Mouse (Mus musculus): ENCODE results near the gene Cdk6. TPM values are rescaled to one million over a fixed set of nuclear protein-coding genes. Genes with fewer than 3 reads are reported as not detected.

The Cdk6 gene
- polyA plus RNA-seq, 1 experiment from 2014 or later: 21.8 TPM

GRCm38 (mm10) chr5:3486579-3487282 is 145.4 kb downstream of the Cdk6 start:
- TF ChIP-seq CTCF (IDR thresholded peaks at IDR 0.05): no peak

GRCm38 (mm10) chr5:3488146-3488774 is 147.0 kb downstream of the Cdk6 start:
- POLR2A ChIA-PET: no interaction called here
- DNase-seq (ENCODE audit: low read depth, low spot score) (no peak), ATAC-seq (no peak)
- no peaks in the 10 kb centered on the region for H3K27me3 ChIP-seq
- no peak for TF ChIP-seq CTCF (IDR thresholded peaks at IDR 0.05)
- CTCF ChIA-PET: interaction anchor here (1.2 to 1.8 kb wide), 3 partner anchors 11 to 23 kb away, joined by 4 to 8 read pairs (median 5); no protein-coding TSS in a partner anchor
- in situ Hi-C loops (cut with MboI; ENCODE audit: low pct_unique_long_range_greater_than_20kb): no loop called here

More at GRCm38 (mm10) chr5:3486579-3487282, 145.4 kb downstream of the Cdk6 start:
- no peak for ATAC-seq
- POLR2A ChIA-PET: no interaction called here
- in situ Hi-C loops (cut with MboI; ENCODE audit: low pct_unique_long_range_greater_than_20kb): no loop called here
- no peak for DNase-seq (ENCODE audit: low read depth, low spot score)
- no peaks in the 10 kb centered on the region for H3K27me3 ChIP-seq
- CTCF ChIA-PET: no interaction called here

- ChIA-PET POLR2A (interaction anchor here (0.7 kb wide), 1 partner anchor 12 kb away, joined by 6 read pairs; no protein-coding TSS in a partner anchor), CTCF (interaction anchor here (1.3 kb wide), 1 partner anchor 12 kb away, joined by 3 read pairs; no protein-coding TSS in a partner anchor)
- DNase-seq (ENCODE audit: low read depth, low spot score): no peak
- no peak for ATAC-seq
- in situ Hi-C loops (cut with MboI; ENCODE audit: low pct_unique_long_range_greater_than_20kb): no loop called here
- TF ChIP-seq CTCF (IDR thresholded peaks at IDR 0.05): no peak
- H3K27me3 ChIP-seq: no peaks in the 10 kb centered on the region
Observed at GRCm38 (mm10) chr5:3490358-3490757, 149.1 kb downstream of the Cdk6 start.

- no peak for TF ChIP-seq CTCF (IDR thresholded peaks at IDR 0.05)
- DNase-seq (ENCODE audit: low read depth, low spot score) (no peak), ATAC-seq (no peak)
- POLR2A ChIA-PET: no interaction called here
- in situ Hi-C loops (cut with MboI; ENCODE audit: low pct_unique_long_range_greater_than_20kb): no loop called here
- H3K27me3 ChIP-seq: no peaks in the 10 kb centered on the region
- CTCF ChIA-PET: no interaction called here
Observed at GRCm38 (mm10) chr5:3491084-3491483, 149.8 kb downstream of the Cdk6 start.

- TF ChIP-seq CTCF (IDR thresholded peaks at IDR 0.05): no peak
- ChIA-PET POLR2A (no interaction called here), CTCF (no interaction called here)
- in situ Hi-C loops (cut with MboI; ENCODE audit: low pct_unique_long_range_greater_than_20kb): no loop called here
- no peak for DNase-seq (ENCODE audit: low read depth, low spot score)
- no peak for ATAC-seq
- no peaks in the 10 kb centered on the region for H3K27me3 ChIP-seq
Observed at GRCm38 (mm10) chr5:3491883-3492282, 150.6 kb downstream of the Cdk6 start.

- TF ChIP-seq CTCF (IDR thresholded peaks at IDR 0.05): no peak
- CTCF ChIA-PET: no interaction called here
- ATAC-seq (no peak), DNase-seq (ENCODE audit: low read depth, low spot score) (no peak)
- no peaks in the 10 kb centered on the region for H3K27me3 ChIP-seq
- in situ Hi-C loops (cut with MboI; ENCODE audit: low pct_unique_long_range_greater_than_20kb): no loop called here
- POLR2A ChIA-PET: no interaction called here
Observed at GRCm38 (mm10) chr5:3492776-3493636, 151.7 kb downstream of the Cdk6 start.

GRCm38 (mm10) chr5:3493968-3494367 is 152.7 kb downstream of the Cdk6 start:
- in situ Hi-C loops (cut with MboI; ENCODE audit: low pct_unique_long_range_greater_than_20kb): no loop called here
- ChIA-PET POLR2A (no interaction called here), CTCF (interaction anchor here (1.3 kb wide), 1 partner anchor 18 kb away, joined by 3 read pairs; no protein-coding TSS in a partner anchor)
- H3K27me3 ChIP-seq: no peaks in the 10 kb centered on the region
- no peak for TF ChIP-seq CTCF (IDR thresholded peaks at IDR 0.05)
- DNase-seq (ENCODE audit: low read depth, low spot score): no peak
- ATAC-seq: peak; percentile 17

GRCm38 (mm10) chr5:3494452-3495187 is 153.3 kb downstream of the Cdk6 start:
- in situ Hi-C loops (cut with MboI; ENCODE audit: low pct_unique_long_range_greater_than_20kb): no loop called here
- TF ChIP-seq CTCF (IDR thresholded peaks at IDR 0.05): no peak
- CTCF ChIA-PET: interaction anchor here (1.3 to 1.5 kb wide), 2 partner anchors 17 to 150 kb away, joined by 3 read pairs; no protein-coding TSS in a partner anchor
- peak; percentile 54 for DNase-seq (ENCODE audit: low read depth, low spot score)
- ATAC-seq: peak; percentile 90
- POLR2A ChIA-PET: no interaction called here
- no peaks in the 10 kb centered on the region for H3K27me3 ChIP-seq

GRCm38 (mm10) chr5:3497505-3497925 is 156.2 kb downstream of the Cdk6 start:
- DNase-seq (ENCODE audit: low read depth, low spot score) (peak; percentile 64), ATAC-seq (peak; percentile 6)
- ChIA-PET POLR2A (interaction anchor here (0.7 to 1.0 kb wide), 2 partner anchors 11 to 280 kb away, joined by 3 to 4 read pairs; no protein-coding TSS in a partner anchor), CTCF (interaction anchor here (0.9 to 1.3 kb wide), 4 partner anchors 13 to 19 kb away, joined by 3 to 5 read pairs (median 3); no protein-coding TSS in a partner anchor)
- no peaks in the 10 kb centered on the region for H3K27me3 ChIP-seq
- in situ Hi-C loops (cut with MboI; ENCODE audit: low pct_unique_long_range_greater_than_20kb): no loop called here
- no peak for TF ChIP-seq CTCF (IDR thresholded peaks at IDR 0.05)

GRCm38 (mm10) chr5:3500298-3500697 is 159.0 kb downstream of the Cdk6 start:
- ChIA-PET CTCF (interaction anchor here (1.1 to 2.6 kb wide), 3 partner anchors 8 to 22 kb away, joined by 3 to 8 read pairs (median 7); no protein-coding TSS in a partner anchor), POLR2A (no interaction called here)

More at GRCm38 (mm10) chr5:3500298-3500697, 159.0 kb downstream of the Cdk6 start:
- no peak for TF ChIP-seq CTCF (IDR thresholded peaks at IDR 0.05)
- ATAC-seq: no peak
- H3K27me3 ChIP-seq: no peaks in the 10 kb centered on the region
- no peak for DNase-seq (ENCODE audit: low read depth, low spot score)
- in situ Hi-C loops (cut with MboI; ENCODE audit: low pct_unique_long_range_greater_than_20kb): loop anchor here (5.0 kb wide), 2 partner anchors 158 to 348 kb away; partner anchors contain the start of gene Cdk6

Data from Patski (cell line).